Mouse (Mus musculus): ENCODE data around the gene Lrch1.

- TF ChIP-seq CTCF (IDR thresholded peaks at IDR 0.05; ENCODE audit: extremely low read depth, insufficient read depth, insufficient read length, insufficient replicate concordance) (no peak), POLR2A (IDR thresholded peaks at IDR 0.05; ENCODE audit: low read depth, low read length) (no peak)
These were observed 106.4 kb downstream of the Lrch1 start for GRCm38 (mm10) chr14:74841297-74841696.
